Mouse (Mus musculus): ENCODE data around the gene Cep63.

Gene Cep63

DNA sequence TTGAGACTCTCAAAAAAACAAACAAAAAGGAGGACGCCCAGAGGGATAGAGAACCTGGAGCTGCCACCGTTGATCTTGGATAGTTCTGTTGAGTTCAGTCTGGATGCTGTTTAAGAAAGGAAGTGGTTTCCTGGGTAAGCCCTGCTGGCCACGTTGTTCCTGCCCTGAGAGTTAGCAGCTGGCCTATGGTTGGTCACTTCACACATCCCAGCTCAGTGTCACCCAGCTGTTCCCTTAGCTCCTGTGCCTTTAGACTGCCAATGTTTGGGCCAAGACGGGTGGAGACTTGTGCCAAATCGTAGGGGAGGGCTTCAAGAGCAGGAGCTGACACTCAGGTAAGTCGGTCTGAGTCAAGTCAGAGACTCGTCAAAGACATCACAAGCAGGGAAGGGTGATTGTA is 2.7 kb upstream of the Cep63 start:
- DNase-seq, result no peak

- peak; percentile 14 for DNase-seq
Observed at GRCm38 (mm10) chr9:102627442-102627841, 1.1 kb upstream of the Cep63 start.

DNA sequence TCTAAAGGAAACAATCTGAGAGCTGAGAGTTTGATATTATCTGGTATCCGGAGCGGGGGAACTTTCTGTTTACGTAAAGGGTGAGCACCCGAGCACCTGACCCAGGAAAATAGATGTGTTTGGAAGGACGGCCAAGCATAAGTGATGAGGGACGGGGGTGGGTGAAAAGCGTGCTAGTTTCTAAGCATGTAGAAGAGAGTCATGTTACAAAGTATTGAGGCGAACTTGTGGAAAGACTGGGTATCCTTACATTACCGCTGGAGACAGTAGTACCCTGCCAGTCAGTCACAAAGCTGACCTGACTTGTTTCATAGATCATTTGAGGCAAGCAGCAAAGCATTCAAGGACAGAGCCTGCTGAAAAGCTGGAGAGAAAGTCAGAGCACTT is 498 bp upstream of the Cep63 start:
- DNase-seq, result no peak

- DNase-seq, result no peak
Observed at GRCm38 (mm10) chr9:102625401-102625982, 842 bp downstream of the Cep63 start.

- DNase-seq, result no peak
Observed at GRCm38 (mm10) chr9:102623581-102623980, 2.8 kb downstream of the Cep63 start.

DNA sequence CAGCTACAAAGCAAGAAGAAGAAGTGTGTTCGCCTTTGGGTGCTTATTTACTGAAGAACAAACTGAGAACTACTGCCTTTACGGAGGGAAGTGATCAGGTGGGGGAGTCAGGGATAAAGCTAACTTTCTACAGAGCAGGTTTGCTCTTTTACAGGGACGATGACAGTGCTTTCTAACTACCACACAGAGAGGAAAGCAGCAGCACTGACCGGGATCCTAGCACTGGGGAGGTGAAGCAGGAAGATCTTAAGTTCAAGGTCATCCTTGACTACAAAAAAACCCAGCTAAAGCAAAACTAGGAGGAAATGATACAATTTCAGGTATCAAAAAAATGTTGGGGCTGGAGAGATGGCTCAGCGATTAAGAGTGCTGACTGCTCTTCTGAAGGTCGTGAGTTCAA is 3.5 kb downstream of the Cep63 start:
- DNase-seq, result no peak

GRCm38 (mm10) chr9:102622192-102622857 is 4.0 kb downstream of the Cep63 start:
- peak; percentile 42 for DNase-seq

GRCm38 (mm10) chr9:102621385-102621784 is 4.9 kb downstream of the Cep63 start:
- DNase-seq, result no peak

DNA sequence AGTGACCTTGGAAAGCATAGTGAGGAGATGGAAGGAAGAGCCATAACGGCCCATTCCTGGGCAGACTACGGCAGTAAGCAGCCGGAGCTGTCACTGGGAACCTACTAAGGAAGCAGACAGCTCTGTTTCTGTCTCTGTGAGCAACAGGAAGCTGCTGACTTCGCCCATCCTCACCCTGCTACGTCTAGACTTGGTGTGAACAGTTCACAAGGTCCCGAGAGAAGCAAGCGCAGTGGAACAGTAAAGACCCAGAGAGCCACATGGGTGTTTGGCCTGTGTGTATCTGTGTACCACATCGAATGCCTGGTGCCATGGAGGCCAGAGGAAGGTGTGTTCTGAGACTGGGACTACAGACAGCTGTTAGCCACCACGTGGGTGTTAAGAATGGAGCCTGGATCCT is 10.1 kb downstream of the Cep63 start:
- DNase-seq, result no peak

DNA sequence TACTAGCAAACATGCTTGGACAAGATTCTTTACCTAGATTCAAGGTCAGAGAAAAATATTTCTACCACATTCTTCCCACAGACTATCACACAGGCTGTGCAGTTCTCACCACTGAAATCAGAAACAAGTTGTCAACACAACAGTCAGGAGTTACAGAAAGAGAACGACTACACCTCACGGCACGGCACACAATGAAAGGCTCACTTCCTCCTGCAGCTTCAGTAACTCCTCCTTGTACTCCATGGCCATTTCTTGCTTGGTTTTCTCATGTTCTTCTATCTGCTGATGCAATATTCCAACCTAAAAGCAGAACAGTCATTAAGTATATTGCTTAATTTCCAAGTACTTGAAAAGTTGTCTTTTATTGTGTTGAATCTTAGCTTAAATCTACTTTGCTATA is 11.3 kb downstream of the Cep63 start:
- no peak for DNase-seq

DNA sequence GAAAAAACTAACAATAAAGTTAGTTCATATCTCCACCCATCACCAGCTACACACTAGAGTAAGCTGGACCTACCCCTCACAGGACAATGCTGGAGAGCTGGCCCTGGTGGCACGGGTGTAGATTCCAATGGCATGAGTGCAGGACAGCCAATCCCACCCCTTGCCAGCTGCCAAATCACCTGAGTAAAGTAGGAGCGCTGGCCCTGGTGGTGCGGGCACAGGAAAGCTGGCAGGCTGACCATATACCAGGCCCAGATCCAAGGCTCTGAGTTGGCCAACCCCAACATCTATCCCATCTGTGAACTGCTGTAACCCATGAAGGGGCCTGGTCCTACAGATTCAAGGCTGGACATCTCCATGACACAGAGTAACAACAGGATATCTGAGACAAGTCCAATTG is 17.1 kb downstream of the Cep63 start:
- no peak for DNase-seq

GRCm38 (mm10) chr9:102607471-102607870 is 18.9 kb downstream of the Cep63 start:
- DNase-seq, result no peak

DNA sequence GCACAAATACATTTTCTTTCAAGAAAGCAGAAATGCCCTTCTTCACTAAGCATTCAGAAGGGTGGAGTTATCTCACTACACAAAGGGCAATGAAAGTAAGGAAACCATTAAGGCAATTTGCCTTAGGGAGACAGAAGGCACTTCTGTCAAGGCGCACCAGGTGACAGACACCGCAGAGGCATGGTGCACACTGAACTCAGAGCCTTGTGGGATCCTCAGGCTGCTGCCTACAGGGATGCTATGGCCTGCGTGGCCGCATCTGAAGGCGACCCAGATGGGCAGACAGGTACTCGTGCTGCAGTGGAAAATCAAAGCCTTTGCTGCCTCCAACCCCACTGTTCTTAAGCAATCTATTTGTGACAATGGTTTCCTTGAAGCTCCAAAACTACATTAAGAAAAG is 21.2 kb downstream of the Cep63 start:
- DNase-seq, result no peak

DNA sequence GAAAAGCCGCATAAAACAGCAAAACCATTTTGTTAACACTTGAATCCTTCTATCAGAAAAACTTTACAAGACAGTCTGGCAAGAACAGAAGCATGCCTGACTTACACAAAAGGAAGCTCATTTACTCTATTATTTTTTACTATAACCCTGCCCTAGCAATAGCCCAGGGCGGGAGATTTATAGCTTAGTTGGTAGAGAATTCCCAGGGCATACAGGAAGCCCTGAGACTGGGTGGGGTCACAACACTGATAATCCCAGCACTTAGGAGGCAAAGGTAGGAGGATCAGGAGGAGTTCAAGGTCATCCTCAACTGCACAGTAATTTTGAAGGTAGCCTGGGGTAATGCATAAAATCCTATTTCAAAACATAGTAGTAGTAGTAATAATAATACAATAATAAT is 24.7 kb downstream of the Cep63 start:
- DNase-seq, result no peak

GRCm38 (mm10) chr9:102601187-102601586 is 25.1 kb downstream of the Cep63 start:
- no peak for DNase-seq

- no peak for DNase-seq
Observed at GRCm38 (mm10) chr9:102595662-102596436, 30.5 kb downstream of the Cep63 start.

DNA sequence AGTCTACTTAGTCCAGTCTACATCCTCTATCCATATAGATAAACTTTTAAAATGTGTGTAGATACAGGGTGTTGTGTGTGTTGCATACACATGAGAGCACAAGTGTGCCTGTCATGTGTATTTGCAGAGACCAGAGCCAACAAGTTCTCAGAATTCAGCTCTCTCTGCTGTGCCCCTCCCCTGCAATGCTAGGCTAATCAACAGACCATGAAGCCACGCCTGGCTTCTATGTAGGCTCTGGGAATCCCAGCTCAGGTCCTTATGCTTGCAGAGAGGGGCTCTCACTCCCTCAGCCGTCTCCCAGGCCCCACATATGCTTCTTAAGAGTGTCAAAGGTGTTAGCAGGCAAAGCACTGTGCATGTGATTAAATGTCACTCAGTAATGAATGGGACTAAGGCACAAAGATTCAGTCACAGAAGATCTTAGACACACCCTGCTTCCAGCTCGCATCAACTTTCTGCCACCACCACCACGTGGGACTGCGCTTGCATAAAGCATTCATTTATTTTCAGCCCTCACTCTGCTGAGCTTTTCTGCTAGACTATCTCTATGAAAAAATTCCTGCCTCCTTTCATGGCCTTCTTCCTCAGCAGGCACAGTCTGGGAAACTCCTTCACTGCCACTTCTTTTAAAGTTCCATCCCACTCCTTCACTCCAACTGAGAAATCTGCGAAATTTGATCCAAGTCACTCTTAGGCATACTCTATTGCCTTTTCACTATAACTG is 31.5 kb downstream of the Cep63 start:
- no peak for DNase-seq

- DNase-seq, result no peak
Observed at GRCm38 (mm10) chr9:102587347-102587746, 39.0 kb downstream of the Cep63 start.

GRCm38 (mm10) chr9:102581921-102582469 is 44.3 kb downstream of the Cep63 start:
- no peak for DNase-seq

- DNase-seq, result peak; percentile 15
Observed at GRCm38 (mm10) chr9:102577480-102577879, 48.9 kb downstream of the Cep63 start.

DNA sequence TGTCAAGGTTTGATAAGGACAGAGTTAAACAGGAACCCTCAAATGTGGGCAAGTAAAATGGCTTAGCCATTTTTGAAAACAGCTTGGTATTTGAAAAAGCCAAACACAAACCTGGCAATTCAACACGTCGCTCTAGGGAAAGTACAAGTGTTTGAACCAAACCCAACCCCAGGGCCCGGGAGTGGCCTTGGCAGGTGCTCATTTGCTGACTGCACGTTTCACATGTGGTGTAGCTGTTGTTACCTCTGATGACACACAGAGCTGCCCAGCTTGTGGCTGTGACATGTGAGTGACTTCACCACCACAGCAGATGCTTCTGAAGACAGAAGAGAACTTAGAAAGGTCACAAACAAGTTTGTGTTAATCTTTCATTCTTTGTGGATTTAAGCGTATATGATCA is 53.4 kb downstream of the Cep63 start:
- DNase-seq, result no peak

- DNase-seq, result no peak
Observed at GRCm38 (mm10) chr9:102558463-102558862, 67.9 kb downstream of the Cep63 start.

- DNase-seq, result no peak
Observed at GRCm38 (mm10) chr9:102553781-102554180, 72.6 kb downstream of the Cep63 start.

All from thymus, postnatal 14 days (tissue).